Mouse (Mus musculus) adrenal gland, postnatal 10 days (tissue): ENCODE measurements around the gene Ofcc1. TPM values are rescaled to one million over a fixed set of nuclear protein-coding genes. Genes with fewer than 3 reads are reported as not detected.

Experiments used
- DNase-seq: peaks from one replicate; pipeline ENCODE4 v3.0.0; 2021; ENCODE audit warnings: mixed read lengths
- total RNA-seq, 2 experiments: library from RNA; stranded (reverse); gene quantifications; 2 replicates each; pipeline ENCODE4 v1.2.3; 2021

Ofcc1 gene
- total RNA-seq, 2 experiments from 2014 or later = not detected

- DNase-seq = no peak
Observed at GRCm38 (mm10) chr13:40236356-40236755, 124.9 kb downstream of the Ofcc1 start.

- DNase-seq = no peak
Observed at GRCm38 (mm10) chr13:40208314-40208713, 152.9 kb downstream of the Ofcc1 start.

GRCm38 (mm10) chr13:40181786-40182185 lies 179.5 kb downstream of the Ofcc1 start:
- DNase-seq = no peak

- DNase-seq = no peak
Observed at GRCm38 (mm10) chr13:40171775-40172174, 189.5 kb downstream of the Ofcc1 start.

GRCm38 (mm10) chr13:40167871-40168270 lies 193.4 kb downstream of the Ofcc1 start:
- DNase-seq = no peak

- DNase-seq = no peak
Observed at GRCm38 (mm10) chr13:40155466-40155865, 205.8 kb downstream of the Ofcc1 start.

- DNase-seq = no peak
Observed at GRCm38 (mm10) chr13:40139906-40140305, 221.3 kb downstream of the Ofcc1 start.

GRCm38 (mm10) chr13:40136096-40136495 lies 225.2 kb downstream of the Ofcc1 start:
- no peak for DNase-seq

GRCm38 (mm10) chr13:40135670-40136069 lies 225.6 kb downstream of the Ofcc1 start:
- no peak for DNase-seq

- no peak for DNase-seq
Observed at GRCm38 (mm10) chr13:40123868-40124267, 237.4 kb downstream of the Ofcc1 start.

- no peak for DNase-seq
Observed at GRCm38 (mm10) chr13:40112336-40112735, 248.9 kb downstream of the Ofcc1 start.

- DNase-seq = no peak
Observed at GRCm38 (mm10) chr13:40076236-40076635, 285.0 kb downstream of the Ofcc1 start.

- no peak for DNase-seq
Observed at GRCm38 (mm10) chr13:40074850-40075416, 286.3 kb downstream of the Ofcc1 start.

GRCm38 (mm10) chr13:40070004-40070403 lies 291.2 kb downstream of the Ofcc1 start:
- DNase-seq = no peak

GRCm38 (mm10) chr13:40061281-40061680 lies 300.0 kb downstream of the Ofcc1 start:
- no peak for DNase-seq

GRCm38 (mm10) chr13:40037881-40038280 lies 323.4 kb downstream of the Ofcc1 start:
- DNase-seq = no peak

GRCm38 (mm10) chr13:40036981-40037765 lies 324.1 kb downstream of the Ofcc1 start:
- DNase-seq = no peak

- DNase-seq = no peak
Observed at GRCm38 (mm10) chr13:40029426-40029825, 331.8 kb downstream of the Ofcc1 start.

- no peak for DNase-seq
Observed at GRCm38 (mm10) chr13:40028827-40029226, 332.4 kb downstream of the Ofcc1 start.

- no peak for DNase-seq
Observed at GRCm38 (mm10) chr13:40025816-40026215, 335.4 kb downstream of the Ofcc1 start.

GRCm38 (mm10) chr13:40023201-40023777 lies 338.0 kb downstream of the Ofcc1 start:
- DNase-seq = no peak

- DNase-seq = no peak
Observed at GRCm38 (mm10) chr13:40022609-40023008, 338.6 kb downstream of the Ofcc1 start.

- DNase-seq = no peak
Observed at GRCm38 (mm10) chr13:40000236-40000635, 361.0 kb downstream of the Ofcc1 start.

- DNase-seq = no peak
Observed at GRCm38 (mm10) chr13:39997901-39998300, 363.3 kb downstream of the Ofcc1 start.
